Mouse (Mus musculus): Measurements from ENCODE around the gene Tent4b. TPM values are rescaled to one million over a fixed set of nuclear protein-coding genes. Genes with fewer than 3 reads are reported as not detected.
A peak's percentile ranks its signal among the peaks of the same experiment; 100 is the strongest.

The Tent4b gene
- polyA plus RNA-seq, 1 experiment from 2014 or later, result 9.5 TPM

DNA sequence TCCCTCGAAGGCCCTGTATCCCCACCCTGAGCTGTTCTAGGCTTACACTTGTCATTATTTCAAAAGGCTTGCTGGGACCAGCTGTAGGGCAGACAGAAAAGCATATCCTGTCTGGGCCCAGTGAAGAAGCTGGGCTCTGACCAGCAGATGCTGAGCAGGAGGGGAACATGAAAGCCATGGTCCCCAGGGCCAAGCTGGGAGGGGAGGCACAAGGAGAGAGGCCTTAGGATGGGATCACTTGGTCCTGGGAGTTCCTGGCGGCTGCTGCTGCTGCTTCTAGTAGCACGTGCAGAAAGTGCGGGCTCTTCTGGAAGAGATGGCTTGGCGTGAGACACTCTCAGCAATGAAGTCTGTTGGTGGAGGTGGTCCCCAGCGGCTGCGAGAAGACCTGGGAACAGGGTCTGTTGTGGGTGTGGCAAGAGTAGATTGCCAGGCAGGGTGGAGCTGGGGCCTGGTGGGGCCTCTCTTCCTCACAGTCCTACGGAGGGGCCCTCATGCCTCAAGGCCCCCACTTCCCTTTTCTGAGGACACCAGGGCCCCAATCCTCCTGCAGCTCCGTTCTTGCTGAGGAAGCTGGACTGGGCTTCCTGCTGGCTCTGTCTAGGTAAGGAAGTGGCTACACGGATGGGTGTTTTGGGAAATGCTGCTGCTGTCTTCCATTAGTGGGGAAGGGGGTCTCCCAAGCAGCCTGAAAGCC lies 101.0 kb downstream of the Tent4b start:
- Histone ChIP-seq H3K9me3 (no peaks in the 10 kb centered on the region), H3K36me3 (no peaks in the 10 kb centered on the region), H3K27ac (no peak overlapping the region), H3K9ac (no peak overlapping the region), H3K4me2 (no peak overlapping the region), H3K4me1 (replicated peaks) (peaks cover 13% of the 10 kb centered on the region), H3K27me3 (no peaks in the 10 kb centered on the region), H3K4me3 (no peak overlapping the region)
- ATAC-seq (ENCODE audit: low FRiP score), result no peak
- WGBS, result 85% methylated on average over 10 of the region's 10 CpGs

DNA sequence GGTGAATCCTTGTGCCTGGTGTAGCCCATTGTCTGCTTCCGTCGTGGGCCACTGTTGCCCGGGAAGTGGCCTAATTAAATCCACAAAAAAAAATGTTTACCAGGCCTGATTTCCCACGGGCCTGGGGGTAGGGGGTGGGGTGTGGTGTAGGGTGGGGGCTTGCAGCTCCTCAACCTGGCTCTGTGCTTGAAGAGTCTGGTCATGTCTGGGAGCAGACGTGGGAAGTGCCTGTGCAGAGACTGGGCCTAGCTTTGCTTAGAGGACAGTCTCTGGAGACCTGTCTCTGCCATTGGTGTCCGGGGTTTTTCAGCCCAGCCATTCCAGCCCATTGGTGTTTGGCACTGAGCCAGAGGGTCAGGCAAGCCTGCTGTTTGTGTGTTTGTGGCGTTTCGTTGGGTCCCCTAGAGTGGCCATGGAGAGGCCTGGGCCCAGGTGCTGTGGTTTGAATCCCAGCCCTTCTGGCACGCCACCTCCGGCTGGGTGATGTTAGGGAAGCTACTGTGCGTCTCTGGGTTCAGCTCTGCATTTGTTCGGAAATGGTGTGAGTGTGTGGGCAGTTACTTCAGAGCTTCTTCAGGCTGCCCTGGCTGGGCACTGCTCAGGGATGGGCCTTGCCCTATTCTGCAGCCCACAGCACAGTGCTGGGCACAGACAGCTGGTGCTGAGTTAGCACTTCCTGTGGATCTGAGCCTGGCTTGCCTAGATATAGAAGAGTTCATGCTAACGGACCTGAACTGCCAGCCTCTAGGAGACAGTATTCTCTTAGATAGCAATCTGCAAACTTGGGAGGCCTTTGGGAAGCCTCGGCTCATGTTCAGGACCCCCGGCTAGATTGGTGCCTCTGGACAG lies 102.8 kb downstream of the Tent4b start:
- Histone ChIP-seq H3K36me3 (no peaks in the 10 kb centered on the region), H3K4me3 (no peak overlapping the region), H3K9me3 (no peaks in the 10 kb centered on the region), H3K9ac (no peak overlapping the region), H3K4me2 (no peak overlapping the region), H3K27ac (no peak overlapping the region), H3K4me1 (replicated peaks) (peaks cover 13% of the 10 kb centered on the region), H3K27me3 (no peaks in the 10 kb centered on the region)
- ATAC-seq (ENCODE audit: low FRiP score), result 0 out of 2 replicates have a peak, but pooled peaks have one; percentile 36
- 44% methylated on average over 15 of the region's 15 CpGs for WGBS

DNA sequence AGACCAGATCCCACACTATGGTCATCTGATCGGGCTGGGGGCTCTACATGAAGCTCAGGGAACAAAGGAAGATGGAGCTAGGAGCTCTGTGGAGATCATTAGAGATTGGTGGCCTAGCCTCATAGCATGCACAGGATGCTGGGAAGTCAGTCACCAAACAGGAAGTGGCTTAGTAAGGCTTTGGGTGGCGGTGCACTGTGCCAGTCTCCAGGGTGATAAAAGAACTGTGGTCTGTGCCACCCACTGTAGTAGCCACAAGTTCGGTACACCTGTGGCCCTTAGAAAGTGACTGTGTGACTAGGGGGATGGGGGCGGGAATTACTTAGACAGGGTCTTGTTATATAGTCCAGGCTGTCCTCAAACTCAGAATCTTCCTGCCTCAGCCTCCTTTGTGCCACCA lies 106.8 kb downstream of the Tent4b start:
- 91% methylated on average over 4 of the region's 4 CpGs for WGBS
- no peak for ATAC-seq (ENCODE audit: low FRiP score)
- H3K9ac ChIP-seq, result no peak overlapping the region
- no peaks in the 10 kb centered on the region for H3K9me3 ChIP-seq
- H3K27ac ChIP-seq, result no peak overlapping the region
- no peak overlapping the region for H3K4me2 ChIP-seq
- H3K4me1 ChIP-seq (replicated peaks), result peaks cover 13% of the 10 kb centered on the region
- no peaks in the 10 kb centered on the region for H3K36me3 ChIP-seq
- no peaks in the 10 kb centered on the region for H3K27me3 ChIP-seq
- no peak overlapping the region for H3K4me3 ChIP-seq

DNA sequence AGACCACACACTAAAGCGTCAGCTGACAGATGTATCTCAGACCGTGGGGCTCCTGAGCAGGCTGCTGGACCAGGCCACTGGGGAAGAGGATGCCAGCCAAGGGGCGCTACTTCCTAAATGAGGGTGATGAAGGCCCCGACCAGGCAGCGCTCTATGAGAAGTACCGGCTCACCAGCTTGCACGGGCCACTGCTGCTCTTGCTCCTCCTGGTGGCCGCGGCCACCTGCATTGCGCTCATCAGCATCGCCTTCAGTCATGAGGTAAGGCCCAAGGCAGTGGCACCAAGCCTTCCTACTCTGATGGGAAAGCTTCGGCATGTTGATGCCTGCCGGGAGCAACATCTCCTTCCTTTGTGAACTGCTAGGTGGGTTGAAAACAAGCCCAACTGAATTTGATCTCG lies 107.5 kb downstream of the Tent4b start:
- H3K27me3 ChIP-seq, result no peaks in the 10 kb centered on the region
- WGBS, result 76% methylated on average over 14 of the region's 14 CpGs

DNA sequence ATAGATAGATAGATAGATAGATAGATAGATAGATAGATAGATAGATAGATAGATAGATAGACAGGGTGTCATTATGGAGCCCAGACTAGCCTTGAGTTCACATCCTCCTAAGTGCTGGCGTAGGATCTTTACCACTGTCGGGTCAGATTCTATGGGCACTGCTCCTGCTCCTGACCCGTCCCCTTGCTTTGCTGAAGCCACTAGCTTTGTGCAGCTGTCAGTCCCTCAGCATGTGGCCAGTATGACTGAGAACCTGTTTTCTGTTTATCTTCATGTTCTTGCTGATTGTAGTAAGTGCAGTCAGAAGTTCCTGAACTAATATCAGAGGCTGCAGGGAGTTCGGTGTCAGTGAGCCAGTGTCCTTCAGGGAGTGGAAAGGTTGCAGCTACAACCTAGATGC lies 108.7 kb downstream of the Tent4b start:
- Histone ChIP-seq H3K4me3 (no peak overlapping the region), H3K9me3 (no peaks in the 10 kb centered on the region), H3K27ac (no peak overlapping the region), H3K36me3 (no peaks in the 10 kb centered on the region), H3K27me3 (no peaks in the 10 kb centered on the region), H3K4me1 (replicated peaks) (no peaks in the 10 kb centered on the region), H3K9ac (no peak overlapping the region), H3K4me2 (no peak overlapping the region)
- WGBS, result 80% methylated on average over 4 of the region's 4 CpGs
- no peak for ATAC-seq (ENCODE audit: low FRiP score)

More for the DNA sequence above, 107.5 kb downstream of the Tent4b start:
- no peak overlapping the region for H3K4me3 ChIP-seq
- H3K9ac ChIP-seq, result no peak overlapping the region
- H3K9me3 ChIP-seq, result no peaks in the 10 kb centered on the region
- H3K4me1 ChIP-seq (replicated peaks), result peaks cover 9% of the 10 kb centered on the region
- H3K27ac ChIP-seq, result no peak overlapping the region
- H3K36me3 ChIP-seq, result no peaks in the 10 kb centered on the region
- H3K4me2 ChIP-seq, result no peak overlapping the region
- ATAC-seq (ENCODE audit: low FRiP score), result no peak

Other genes with a start within 250 kb of the Tent4b start
- gene Zfp423, start 239.6 kb upstream of the Tent4b start, polyA plus RNA-seq (2015; fragmentation: Nextera tagmentation; extraction: Ambion mirVana), result 39.6 and 39.9 TPM in 2 replicates
- gene Cnep1r1, start 80.4 kb upstream of the Tent4b start, polyA plus RNA-seq (2015; fragmentation: Nextera tagmentation; extraction: Ambion mirVana), result 43.5 and 44.4 TPM in 2 replicates
- gene Heatr3, start 61.4 kb upstream of the Tent4b start, polyA plus RNA-seq (2015; fragmentation: Nextera tagmentation; extraction: Ambion mirVana), result 37.1 and 39.0 TPM in 2 replicates
- 2.3 and 2.7 TPM in 2 replicates for gene Adcy7, start 73.2 kb downstream of the Tent4b start, polyA plus RNA-seq (2015; fragmentation: Nextera tagmentation; extraction: Ambion mirVana)
- 69.3 and 71.7 TPM in 2 replicates for gene Brd7, start 163.0 kb downstream of the Tent4b start, polyA plus RNA-seq (2015; fragmentation: Nextera tagmentation; extraction: Ambion mirVana)

All from hindbrain, embryonic 13.5 days (tissue).